Mouse (Mus musculus): ENCODE results near the gene Tmem207. TPM values are rescaled to one million over a fixed set of nuclear protein-coding genes. Genes with fewer than 3 reads are reported as not detected.

The Tmem207 gene
- polyA plus RNA-seq, 1 experiment from 2014 or later, result not detected

- Histone ChIP-seq H3K36me3 (ENCODE audit: control insufficient read depth, insufficient read depth, low read length) (no peaks in the 10 kb centered on the region), H3K9me3 (replicated peaks; ENCODE audit: control insufficient read depth, low read length) (no peaks in the 10 kb centered on the region), H3K9ac (ENCODE audit: low read depth, low read length) (no peak overlapping the region), H3K4me2 (no peak overlapping the region), H3K27me3 (ENCODE audit: control insufficient read depth, insufficient read depth, low read length) (no peaks in the 10 kb centered on the region), H3K27ac (ENCODE audit: low read depth, low read length) (no peak overlapping the region), H3K4me1 (ENCODE audit: control insufficient read depth, insufficient read depth, low read length) (no peaks in the 10 kb centered on the region), H3K4me3 (ENCODE audit: low read depth, low read length) (no peak overlapping the region)
- 82% methylated on average over 1 of the region's 1 CpGs for WGBS (ENCODE audit: insufficient replicate concordance)
- ATAC-seq (replicated peaks; ENCODE audit: insufficient number of reproducible peaks, low FRiP score, low TSS enrichment), result no peak
These were observed 20.3 kb upstream of the Tmem207 start for GRCm38 (mm10) chr16:26546879-26547206.

- H3K27me3 ChIP-seq (ENCODE audit: control insufficient read depth, insufficient read depth, low read length), result no peaks in the 10 kb centered on the region
- no peak for ATAC-seq (replicated peaks; ENCODE audit: insufficient number of reproducible peaks, low FRiP score, low TSS enrichment)
- no peak overlapping the region for H3K27ac ChIP-seq (ENCODE audit: low read depth, low read length)
- H3K4me3 ChIP-seq (ENCODE audit: low read depth, low read length), result no peak overlapping the region
- H3K9me3 ChIP-seq (replicated peaks; ENCODE audit: control insufficient read depth, low read length), result no peaks in the 10 kb centered on the region
- H3K36me3 ChIP-seq (ENCODE audit: control insufficient read depth, insufficient read depth, low read length), result no peaks in the 10 kb centered on the region
- H3K4me2 ChIP-seq, result no peak overlapping the region
- 38% methylated on average over 7 of the region's 7 CpGs for WGBS (ENCODE audit: insufficient replicate concordance)
- no peak overlapping the region for H3K9ac ChIP-seq (ENCODE audit: low read depth, low read length)
- no peaks in the 10 kb centered on the region for H3K4me1 ChIP-seq (ENCODE audit: control insufficient read depth, insufficient read depth, low read length)
These were observed 19.8 kb upstream of the Tmem207 start for GRCm38 (mm10) chr16:26546170-26546878.

GRCm38 (mm10) chr16:26532287-26532686 is 5.7 kb upstream of the Tmem207 start:
- no peaks in the 10 kb centered on the region for H3K27me3 ChIP-seq (ENCODE audit: control insufficient read depth, insufficient read depth, low read length)
- no peak for ATAC-seq (replicated peaks; ENCODE audit: insufficient number of reproducible peaks, low FRiP score, low TSS enrichment)
- H3K36me3 ChIP-seq (ENCODE audit: control insufficient read depth, insufficient read depth, low read length), result no peaks in the 10 kb centered on the region
- no peak overlapping the region for H3K27ac ChIP-seq (ENCODE audit: low read depth, low read length)
- WGBS (ENCODE audit: insufficient replicate concordance), result 70% methylated on average over 1 of the region's 1 CpGs
- no peak overlapping the region for H3K9ac ChIP-seq (ENCODE audit: low read depth, low read length)
- no peak overlapping the region for H3K4me2 ChIP-seq
- H3K9me3 ChIP-seq (replicated peaks; ENCODE audit: control insufficient read depth, low read length), result no peaks in the 10 kb centered on the region
- no peak overlapping the region for H3K4me3 ChIP-seq (ENCODE audit: low read depth, low read length)
- no peaks in the 10 kb centered on the region for H3K4me1 ChIP-seq (ENCODE audit: control insufficient read depth, insufficient read depth, low read length)

DNA sequence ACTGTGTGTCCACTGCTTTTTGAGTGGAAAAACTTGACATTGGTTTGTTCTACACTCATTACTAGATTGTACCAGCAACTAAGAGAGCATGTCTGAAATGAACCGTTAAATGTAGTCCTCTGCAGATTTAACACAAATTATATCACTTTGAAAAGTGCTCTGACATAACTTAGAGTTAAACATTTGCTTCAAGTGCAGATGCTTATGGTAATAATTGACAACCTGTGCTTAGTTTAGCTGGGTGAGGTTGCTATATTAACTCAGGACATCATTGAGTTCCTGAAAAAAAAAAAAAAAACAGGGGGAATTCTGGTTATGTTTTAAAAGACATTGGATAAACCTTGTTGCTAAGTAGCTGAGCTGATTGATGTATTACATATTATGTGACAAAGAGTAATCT is 3.9 kb upstream of the Tmem207 start:
- Histone ChIP-seq H3K4me1 (ENCODE audit: control insufficient read depth, insufficient read depth, low read length) (no peaks in the 10 kb centered on the region), H3K27ac (ENCODE audit: low read depth, low read length) (no peak overlapping the region), H3K4me2 (no peak overlapping the region), H3K36me3 (ENCODE audit: control insufficient read depth, insufficient read depth, low read length) (no peaks in the 10 kb centered on the region), H3K27me3 (ENCODE audit: control insufficient read depth, insufficient read depth, low read length) (no peaks in the 10 kb centered on the region), H3K9ac (ENCODE audit: low read depth, low read length) (no peak overlapping the region), H3K9me3 (replicated peaks; ENCODE audit: control insufficient read depth, low read length) (no peaks in the 10 kb centered on the region), H3K4me3 (ENCODE audit: low read depth, low read length) (no peak overlapping the region)
- WGBS (ENCODE audit: insufficient replicate concordance), result 81% methylated on average over 1 of the region's 1 CpGs
- ATAC-seq (replicated peaks; ENCODE audit: insufficient number of reproducible peaks, low FRiP score, low TSS enrichment), result no peak

- Histone ChIP-seq H3K9me3 (replicated peaks; ENCODE audit: control insufficient read depth, low read length) (no peaks in the 10 kb centered on the region), H3K4me1 (ENCODE audit: control insufficient read depth, insufficient read depth, low read length) (no peaks in the 10 kb centered on the region), H3K27ac (ENCODE audit: low read depth, low read length) (no peak overlapping the region), H3K27me3 (ENCODE audit: control insufficient read depth, insufficient read depth, low read length) (no peaks in the 10 kb centered on the region), H3K4me2 (no peak overlapping the region), H3K9ac (ENCODE audit: low read depth, low read length) (no peak overlapping the region), H3K36me3 (ENCODE audit: control insufficient read depth, insufficient read depth, low read length) (no peaks in the 10 kb centered on the region), H3K4me3 (ENCODE audit: low read depth, low read length) (no peak overlapping the region)
- no peak for ATAC-seq (replicated peaks; ENCODE audit: insufficient number of reproducible peaks, low FRiP score, low TSS enrichment)
- 71% methylated on average over 10 of the region's 10 CpGs for WGBS (ENCODE audit: insufficient replicate concordance)
These were observed 1.5 kb upstream of the Tmem207 start for GRCm38 (mm10) chr16:26527931-26528666.

DNA sequence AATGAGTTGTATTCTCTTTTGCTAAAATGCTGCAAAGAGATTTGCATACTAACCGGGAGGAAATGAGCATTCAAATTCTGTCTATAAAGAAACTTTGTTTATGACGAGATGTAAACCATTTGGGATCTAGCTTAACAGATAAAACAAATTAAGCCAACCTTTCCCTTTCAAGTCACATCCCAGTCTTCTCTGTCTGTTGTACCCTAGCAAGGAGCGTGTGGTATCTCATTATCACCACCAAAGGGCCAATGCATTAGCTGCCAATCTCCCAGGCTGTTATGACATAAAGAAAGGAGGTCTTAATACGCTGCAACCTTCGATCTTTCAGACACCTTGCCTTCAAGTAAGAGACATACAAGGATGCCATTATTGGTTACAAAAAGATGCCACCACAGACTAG is 737 bp downstream of the Tmem207 start:
- no peak overlapping the region for H3K27ac ChIP-seq (ENCODE audit: low read depth, low read length)
- WGBS (ENCODE audit: insufficient replicate concordance), result 79% methylated on average over 5 of the region's 5 CpGs
- no peaks in the 10 kb centered on the region for H3K36me3 ChIP-seq (ENCODE audit: control insufficient read depth, insufficient read depth, low read length)
- H3K4me3 ChIP-seq (ENCODE audit: low read depth, low read length), result no peak overlapping the region
- no peaks in the 10 kb centered on the region for H3K27me3 ChIP-seq (ENCODE audit: control insufficient read depth, insufficient read depth, low read length)
- H3K9ac ChIP-seq (ENCODE audit: low read depth, low read length), result no peak overlapping the region
- no peak overlapping the region for H3K4me2 ChIP-seq
- no peaks in the 10 kb centered on the region for H3K9me3 ChIP-seq (replicated peaks; ENCODE audit: control insufficient read depth, low read length)
- ATAC-seq (replicated peaks; ENCODE audit: insufficient number of reproducible peaks, low FRiP score, low TSS enrichment), result no peak
- H3K4me1 ChIP-seq (ENCODE audit: control insufficient read depth, insufficient read depth, low read length), result no peaks in the 10 kb centered on the region

DNA sequence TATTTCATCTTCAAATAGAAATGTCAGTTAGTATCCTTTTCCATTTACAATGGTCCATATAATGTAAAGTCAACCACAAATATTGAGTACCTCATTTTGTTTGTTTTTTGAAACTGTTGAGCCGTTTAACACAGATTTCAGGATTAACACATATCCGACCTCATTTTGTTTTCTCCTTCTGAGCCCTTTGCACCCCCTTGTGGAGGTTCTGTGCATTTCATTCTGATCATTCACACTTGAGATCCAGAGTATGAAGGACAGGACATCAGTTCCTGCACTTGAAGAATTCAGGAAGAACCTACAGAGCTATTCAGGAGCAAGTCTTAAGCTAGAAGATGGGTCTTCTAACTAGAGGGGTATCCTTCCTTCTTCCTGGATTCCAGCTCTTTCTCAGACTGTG is 7.0 kb downstream of the Tmem207 start:
- no peaks in the 10 kb centered on the region for H3K4me1 ChIP-seq (ENCODE audit: control insufficient read depth, insufficient read depth, low read length)
- no peak overlapping the region for H3K4me2 ChIP-seq
- no peak overlapping the region for H3K4me3 ChIP-seq (ENCODE audit: low read depth, low read length)
- no peaks in the 10 kb centered on the region for H3K9me3 ChIP-seq (replicated peaks; ENCODE audit: control insufficient read depth, low read length)
- ATAC-seq (replicated peaks; ENCODE audit: insufficient number of reproducible peaks, low FRiP score, low TSS enrichment), result no peak
- H3K27ac ChIP-seq (ENCODE audit: low read depth, low read length), result no peak overlapping the region
- H3K36me3 ChIP-seq (ENCODE audit: control insufficient read depth, insufficient read depth, low read length), result no peaks in the 10 kb centered on the region
- H3K9ac ChIP-seq (ENCODE audit: low read depth, low read length), result no peak overlapping the region
- no peaks in the 10 kb centered on the region for H3K27me3 ChIP-seq (ENCODE audit: control insufficient read depth, insufficient read depth, low read length)
- WGBS (ENCODE audit: insufficient replicate concordance), result 61% methylated on average over 2 of the region's 2 CpGs

GRCm38 (mm10) chr16:26504961-26505360 is 21.6 kb downstream of the Tmem207 start:
- Histone ChIP-seq H3K27me3 (ENCODE audit: control insufficient read depth, insufficient read depth, low read length) (no peaks in the 10 kb centered on the region), H3K9ac (ENCODE audit: low read depth, low read length) (no peak overlapping the region), H3K4me1 (ENCODE audit: control insufficient read depth, insufficient read depth, low read length) (no peaks in the 10 kb centered on the region; the same call in 1 of the 2 replicates), H3K27ac (ENCODE audit: low read depth, low read length) (no peak overlapping the region), H3K4me3 (ENCODE audit: low read depth, low read length) (no peak overlapping the region), H3K4me2 (no peak overlapping the region), H3K36me3 (ENCODE audit: control insufficient read depth, insufficient read depth, low read length) (no peaks in the 10 kb centered on the region), H3K9me3 (replicated peaks; ENCODE audit: control insufficient read depth, low read length) (no peaks in the 10 kb centered on the region)
- no peak for ATAC-seq (replicated peaks; ENCODE audit: insufficient number of reproducible peaks, low FRiP score, low TSS enrichment)
- WGBS (ENCODE audit: insufficient replicate concordance), result 75% methylated on average over 4 of the region's 4 CpGs

DNA sequence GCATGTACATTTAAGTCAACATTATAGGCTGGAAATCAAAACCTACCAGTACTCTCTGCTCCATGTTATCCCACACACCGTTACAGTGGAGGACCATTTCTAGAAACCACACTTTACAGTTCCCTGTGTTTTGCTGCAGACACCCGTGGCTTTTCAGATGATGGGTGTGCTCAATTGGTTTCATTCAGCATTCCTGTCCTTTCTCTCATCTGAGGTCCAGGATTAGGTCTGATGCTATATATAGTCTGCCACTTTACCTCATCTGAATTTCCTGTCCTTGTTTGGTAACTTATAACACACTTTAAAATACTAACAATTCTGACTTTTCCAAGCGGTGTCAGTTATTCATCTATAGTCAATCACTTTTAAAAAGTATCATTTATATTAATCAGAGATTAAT is 25.8 kb downstream of the Tmem207 start:
- peak overlapping the region; percentile 59 for H3K27ac ChIP-seq (ENCODE audit: low read depth, low read length)
- 59% methylated on average over 3 of the region's 3 CpGs for WGBS (ENCODE audit: insufficient replicate concordance)
- H3K9ac ChIP-seq (ENCODE audit: low read depth, low read length), result no peak overlapping the region
- H3K4me1 ChIP-seq (ENCODE audit: control insufficient read depth, insufficient read depth, low read length), result no peaks in the 10 kb centered on the region; the same call in 1 of the 2 replicates
- no peaks in the 10 kb centered on the region for H3K27me3 ChIP-seq (ENCODE audit: control insufficient read depth, insufficient read depth, low read length)
- H3K36me3 ChIP-seq (ENCODE audit: control insufficient read depth, insufficient read depth, low read length), result no peaks in the 10 kb centered on the region
- no peak overlapping the region for H3K4me3 ChIP-seq (ENCODE audit: low read depth, low read length)
- H3K9me3 ChIP-seq (replicated peaks; ENCODE audit: control insufficient read depth, low read length), result no peaks in the 10 kb centered on the region
- no peak overlapping the region for H3K4me2 ChIP-seq
- ATAC-seq (replicated peaks; ENCODE audit: insufficient number of reproducible peaks, low FRiP score, low TSS enrichment), result no peak

All from heart, embryonic 11.5 days (tissue).